Mouse (Mus musculus) left cerebral cortex, adult 2 months (tissue): ENCODE measurements around the gene Olfr715b. TPM values are rescaled to one million over a fixed set of nuclear protein-coding genes. Genes with fewer than 3 reads are reported as not detected.
"Not testable (repeated sequence)": the region's sequence is repeated elsewhere in the genome, so short reads cannot be mapped to it uniquely, and the experiment has no call there.

Experiments used
- DNase-seq, 2 experiments: peaks; one replicate each; pipeline ENCODE4 v3.0.0; 2021 to 2022; ENCODE audit warnings: low spot score in 2 of 2, mixed read lengths in 1 of 2; ENCODE audit errors: extremely low spot score in 1 of 2
- H3K27ac ChIP-seq: fragments of 200-600 bp; 2 replicates; pipeline ENCODE4 v1.8.1; 2022
- H3K4me3 ChIP-seq: fragments of 200-600 bp; 2 replicates; pipeline ENCODE4 v1.8.1; 2022
- CTCF ChIP-seq: fragments of 200-600 bp; IDR thresholded peaks from 2 replicates; pipeline ENCODE4 v1.8.1; 2022; ENCODE audit warnings: antibody characterized with exemption, mild to moderate bottlenecking, moderate library complexity
- intact Hi-C: fragments of 180-260 bp; cut with DNase I; formaldehyde crosslinking; loops from one replicate; pipeline ENCODE4 v1.15.1; 2025
- long read RNA-seq, 2 experiments: library from polyadenylated mRNA; stranded (forward); transcript quantifications; one replicate each; pipeline ENCODE4 v2.0.0; 2021; ENCODE audit warnings: borderline mapping rate in 2 of 2
- total RNA-seq, 2 experiments: library from RNA; stranded (reverse); gene quantifications; 2 replicates each; pipeline ENCODE4 v1.2.3; 2021

Olfr715b gene
- not detected for total RNA-seq
- long read RNA-seq, experiment 1 = 0 reads
- long read RNA-seq, experiment 2 = 0 reads

- H3K27ac ChIP-seq, intact Hi-C loops, DNase-seq, H3K4me3 ChIP-seq: not testable (repeated sequence)
Observed at GRCm38 (mm10) chr7:107110269-107110668, at the start of gene Olfr715b. Olfr715b (minus strand) TSS chr7:107110369.

GRCm38 (mm10) chr7:107138027-107138426, 27.9 kb upstream of the Olfr715b start, which contains the start of gene Olfr716:
Olfr716 (plus strand) TSS chr7:107138327.
- H3K27ac ChIP-seq, H3K4me3 ChIP-seq, DNase-seq, intact Hi-C loops: not testable (repeated sequence)

- H3K4me3 ChIP-seq, H3K27ac ChIP-seq, DNase-seq, intact Hi-C loops: not testable (repeated sequence)
Observed at GRCm38 (mm10) chr7:107130983-107131382, 20.8 kb upstream of the Olfr715b start, which contains the start of gene Olfr715. Olfr715 (minus strand) TSS chr7:107131083.

GRCm38 (mm10) chr7:107092920-107093319, 17.2 kb downstream of the Olfr715b start, which contains the start of gene Olfr17:
Olfr17 (plus strand) TSS chr7:107093220.
- no peak for DNase-seq
- intact Hi-C loops = no loop called here
- TF ChIP-seq CTCF = no peak
- Histone ChIP-seq H3K4me3 (no peak within 1 kb of the TSS), H3K27ac (no peak within 1 kb of the TSS)

GRCm38 (mm10) chr7:107070681-107071080, 39.5 kb downstream of the Olfr715b start, which contains the start of gene Olfr714:
Olfr714 (plus strand) TSS chr7:107070981.
- DNase-seq = no peak
- Histone ChIP-seq H3K27ac (no peak within 1 kb of the TSS), H3K4me3 (no peak within 1 kb of the TSS)
- intact Hi-C loops = no loop called here
- no peak for TF ChIP-seq CTCF

Other genes with a start within 250 kb of the Olfr715b start
- not detected for gene Olfr704, start 247.2 kb downstream of the Olfr715b start, total RNA-seq
- gene Olfr705, start 233.5 kb downstream of the Olfr715b start, total RNA-seq = not detected
- gene Olfr706, start 222.2 kb downstream of the Olfr715b start, total RNA-seq = not detected
- not detected for gene Olfr707, start 209.1 kb downstream of the Olfr715b start, total RNA-seq
- not detected for gene Olfr1532-ps1, start 202.4 kb downstream of the Olfr715b start, total RNA-seq
- gene Olfr709-ps1, start 178.2 kb downstream of the Olfr715b start, total RNA-seq = not detected
- gene Olfr710, start 162.1 kb downstream of the Olfr715b start, total RNA-seq = not detected
- not detected for gene Olfr6, start 146.4 kb downstream of the Olfr715b start, total RNA-seq
- gene Olfr711, start 134.9 kb downstream of the Olfr715b start, total RNA-seq = not detected
- not detected for gene Olfr2, start 104.3 kb downstream of the Olfr715b start, total RNA-seq
- gene Olfr713, start 79.2 kb downstream of the Olfr715b start, total RNA-seq = not detected
- gene Olfr714, start 39.4 kb downstream of the Olfr715b start, total RNA-seq = not detected
- not detected for gene Olfr17, start 17.1 kb downstream of the Olfr715b start, total RNA-seq
- not detected for gene Olfr715, start 20.7 kb upstream of the Olfr715b start, total RNA-seq
- gene Olfr716, start 28.0 kb upstream of the Olfr715b start, total RNA-seq = not detected
- gene Nlrp14, start 56.6 kb upstream of the Olfr715b start, total RNA-seq = not detected
- not detected for gene Rbmxl2, start 99.1 kb upstream of the Olfr715b start, total RNA-seq